Mouse (Mus musculus): ENCODE measurements around the gene Trex2. TPM values are rescaled to one million over a fixed set of nuclear protein-coding genes. Genes with fewer than 3 reads are reported as not detected.

The Trex2 gene
- total RNA-seq (2014; fragmentation: Nextera tagmentation) (not detected in 2 replicates), total RNA-seq (2017) (not detected in 2 replicates), polyA plus RNA-seq (2012) (not detected in 2 replicates)

DNA sequence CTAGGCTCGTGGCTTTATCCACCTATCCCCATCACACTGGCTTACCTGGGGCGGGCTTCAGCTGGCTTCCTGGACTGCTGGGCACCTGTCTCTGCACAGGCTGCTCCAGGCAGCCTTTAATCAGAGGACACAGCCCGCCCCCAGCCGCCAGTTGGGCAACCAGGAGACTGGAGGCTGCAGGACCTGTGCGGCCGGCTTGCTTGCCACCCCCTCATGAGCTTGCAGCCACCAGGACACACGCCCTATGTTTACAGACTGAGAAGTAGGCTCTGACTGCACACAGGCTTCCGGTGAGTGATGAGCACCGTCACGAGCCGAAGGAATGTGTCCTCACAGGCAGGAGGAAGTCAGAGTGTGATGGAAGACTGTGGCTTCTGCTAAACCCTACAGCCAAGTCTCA is at the start of gene Trex2:
Gene Trex2 (minus strand): TSS at position 93 of the 400 bp plus-strand sequence.
- no peaks in the 10 kb centered on the region for H3K9me3 ChIP-seq (replicated peaks)
- H3K4me3 ChIP-seq (ENCODE audit: low read depth, low read length), result no peak within 1 kb of the TSS
- ATAC-seq (ENCODE audit: extremely low read depth, insufficient number of reproducible peaks, low FRiP score, poor library complexity, severe bottlenecking) (no peak), DNase-seq (ENCODE audit: low spot score) (no peak)
- no peaks in the 10 kb centered on the region; the same call in 1 of the 2 replicates for H3K27me3 ChIP-seq (ENCODE audit: insufficient read depth, low read length)
- no peaks in the 10 kb centered on the region for H3K4me1 ChIP-seq (ENCODE audit: insufficient read depth, low read depth, low read length)
- peaks cover 35% of the 10 kb centered on the region for H3K36me3 ChIP-seq (replicated peaks)
- TF ChIP-seq GATA2 (IDR thresholded peaks at IDR 0.05; ENCODE audit: borderline replicate concordance, low read depth, low read length) (no peak), POLR2AphosphoS5 (IDR thresholded peaks at IDR 0.05; ENCODE audit: insufficient replicate concordance, low read depth, low read length) (no peak), CTCF (IDR thresholded peaks at IDR 0.05; ENCODE audit: low read depth, low read length) (no peak)

DNA sequence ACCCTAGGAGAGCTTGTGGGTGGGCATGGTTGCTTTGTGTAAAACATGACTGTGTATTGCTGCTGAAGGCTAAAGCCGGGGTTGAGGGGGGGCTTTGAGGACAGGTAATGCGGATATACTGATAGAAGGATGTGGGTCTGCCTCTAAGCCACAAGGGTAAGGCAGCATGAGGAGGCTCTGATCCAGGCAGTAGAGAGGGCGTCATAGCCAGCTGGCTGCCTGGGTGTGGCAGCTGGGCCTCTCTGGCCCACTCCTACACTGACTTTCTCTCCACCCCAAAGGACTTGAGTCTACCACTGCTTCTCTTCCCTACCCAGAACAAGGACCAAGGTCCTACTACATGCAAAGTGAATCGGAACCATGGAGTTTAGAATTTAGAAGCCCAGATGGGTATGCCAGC is 49.7 kb upstream of the Trex2 start:
- ATAC-seq (ENCODE audit: extremely low read depth, insufficient number of reproducible peaks, low FRiP score, poor library complexity, severe bottlenecking) (no peak), DNase-seq (ENCODE audit: low spot score) (no peak)
- H3K4me1 ChIP-seq (ENCODE audit: insufficient read depth, low read depth, low read length), result no peaks in the 10 kb centered on the region
- H3K36me3 ChIP-seq (replicated peaks), result no peaks in the 10 kb centered on the region
- no peak overlapping the region for H3K4me3 ChIP-seq (ENCODE audit: low read depth, low read length)
- H3K27me3 ChIP-seq (ENCODE audit: insufficient read depth, low read length), result 0 out of 2 replicates have a peak, but pooled peaks cover 6% of the 10 kb centered on the region
- TF ChIP-seq GATA2 (IDR thresholded peaks at IDR 0.05; ENCODE audit: borderline replicate concordance, low read depth, low read length) (no peak), GATA1 (IDR thresholded peaks at IDR 0.05; ENCODE audit: borderline replicate concordance, low read length) (no peak), TAL1 (conservative IDR thresholded peaks at IDR 0.05; ENCODE audit: low read depth, low read length) (no peak), POLR2AphosphoS5 (IDR thresholded peaks at IDR 0.05; ENCODE audit: insufficient replicate concordance, low read depth, low read length) (no peak), CTCF (IDR thresholded peaks at IDR 0.05; ENCODE audit: low read depth, low read length) (no peak)
- H3K9me3 ChIP-seq (replicated peaks), result no peaks in the 10 kb centered on the region

DNA sequence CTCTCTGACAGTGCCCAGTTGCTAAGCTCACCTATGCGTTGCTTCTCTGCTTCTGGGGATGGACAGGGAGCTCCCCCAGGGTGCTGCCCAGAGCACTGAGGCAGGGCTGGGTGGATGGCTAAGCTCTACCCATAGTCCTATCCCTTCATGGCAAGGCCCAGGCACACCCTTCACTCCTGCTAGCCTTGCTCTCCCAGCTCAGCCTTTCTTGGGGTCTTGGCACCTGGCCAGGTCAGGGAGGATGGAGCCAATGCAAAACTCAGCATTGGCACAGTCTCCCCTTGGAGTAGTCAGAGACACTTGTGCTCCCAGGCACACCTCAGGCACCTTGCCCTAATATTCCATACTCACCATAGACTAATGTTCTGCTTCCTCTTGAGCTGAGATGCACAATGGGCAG is 48.9 kb upstream of the Trex2 start:
- no peaks in the 10 kb centered on the region for H3K4me1 ChIP-seq (ENCODE audit: insufficient read depth, low read depth, low read length)
- no peak overlapping the region for H3K4me3 ChIP-seq (ENCODE audit: low read depth, low read length)
- no peak for ATAC-seq (ENCODE audit: extremely low read depth, insufficient number of reproducible peaks, low FRiP score, poor library complexity, severe bottlenecking)
- no peak for TF ChIP-seq CTCF (IDR thresholded peaks at IDR 0.05; ENCODE audit: low read depth, low read length)
- no peak for TF ChIP-seq POLR2AphosphoS5 (IDR thresholded peaks at IDR 0.05; ENCODE audit: insufficient replicate concordance, low read depth, low read length)
- no peak for TF ChIP-seq TAL1 (conservative IDR thresholded peaks at IDR 0.05; ENCODE audit: low read depth, low read length)
- no peak for TF ChIP-seq GATA2 (IDR thresholded peaks at IDR 0.05; ENCODE audit: borderline replicate concordance, low read depth, low read length)
- no peak for TF ChIP-seq GATA1 (IDR thresholded peaks at IDR 0.05; ENCODE audit: borderline replicate concordance, low read length)
- H3K27me3 ChIP-seq (ENCODE audit: insufficient read depth, low read length), result 0 out of 2 replicates have a peak, but pooled peaks cover 6% of the 10 kb centered on the region
- H3K9me3 ChIP-seq (replicated peaks), result no peaks in the 10 kb centered on the region
- no peaks in the 10 kb centered on the region for H3K36me3 ChIP-seq (replicated peaks)
- no peak for DNase-seq (ENCODE audit: low spot score)

DNA sequence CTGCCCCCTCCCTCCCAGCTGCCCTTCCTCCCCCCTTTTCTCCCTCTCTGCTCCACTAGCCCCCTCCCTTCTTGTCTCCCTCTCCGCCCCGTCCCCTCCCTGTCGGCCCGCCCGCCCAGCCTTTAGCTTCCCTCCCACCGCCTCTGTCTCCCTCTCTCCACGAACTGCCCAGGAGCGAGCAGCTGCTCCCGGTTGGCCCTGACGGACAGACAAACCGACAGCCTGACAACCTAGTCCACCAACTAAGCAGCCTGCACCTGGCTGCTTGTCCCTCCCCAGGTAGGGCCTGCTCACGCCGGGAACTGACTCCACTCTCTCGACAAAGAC is 48.3 kb upstream of the Trex2 start, which contains the start of gene Bgn:
Gene Bgn (plus strand): TSS at position 119 of the 327 bp plus-strand sequence.
- ATAC-seq (ENCODE audit: extremely low read depth, insufficient number of reproducible peaks, low FRiP score, poor library complexity, severe bottlenecking), result no peak
- H3K4me3 ChIP-seq (ENCODE audit: low read depth, low read length), result no peak within 1 kb of the TSS
- no peak for TF ChIP-seq GATA1 (IDR thresholded peaks at IDR 0.05; ENCODE audit: borderline replicate concordance, low read length)
- no peak for TF ChIP-seq POLR2AphosphoS5 (IDR thresholded peaks at IDR 0.05; ENCODE audit: insufficient replicate concordance, low read depth, low read length)

DNA sequence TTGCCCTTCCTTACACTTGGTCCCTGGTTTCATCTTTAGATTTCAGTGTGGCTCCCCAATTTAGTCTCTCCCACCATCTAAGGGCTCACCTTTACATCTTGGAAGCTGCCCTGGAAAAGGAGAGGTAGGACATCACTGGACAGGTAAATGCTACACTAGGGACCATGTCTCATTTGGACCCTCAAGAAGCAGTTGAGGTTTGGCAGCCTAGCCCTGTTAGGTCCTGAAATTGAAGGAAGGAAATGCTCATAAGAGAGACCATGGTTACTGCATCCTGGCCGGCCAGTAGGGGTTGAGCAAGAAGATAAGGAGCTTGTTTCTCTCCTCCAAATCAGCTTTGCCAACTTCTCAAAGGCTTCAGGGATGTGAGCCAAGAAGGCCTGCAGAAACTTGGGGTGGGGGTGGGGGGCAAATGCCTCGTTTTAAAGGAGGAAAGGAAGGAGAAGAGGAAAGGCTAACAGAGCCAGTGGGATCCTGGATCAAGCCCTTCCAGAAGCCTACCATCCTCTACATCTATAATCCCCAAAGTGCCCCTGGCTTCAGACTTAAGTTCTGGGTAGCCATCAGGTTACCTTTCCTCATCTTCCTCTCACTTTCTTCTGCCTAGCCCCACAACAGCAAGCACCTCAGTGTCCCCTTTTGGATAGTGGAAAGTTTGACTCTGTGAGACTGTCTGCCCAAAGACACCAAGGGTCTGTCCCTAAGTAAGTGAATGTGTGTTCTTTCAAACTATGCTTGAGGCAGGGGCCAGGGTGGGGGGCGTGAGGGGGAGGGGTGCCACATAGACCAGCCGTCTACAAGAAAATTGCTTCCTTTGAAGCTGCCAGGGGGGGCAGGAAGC is 47.7 kb upstream of the Trex2 start:
- Histone ChIP-seq H3K9me3 (replicated peaks) (no peaks in the 10 kb centered on the region), H3K4me3 (ENCODE audit: low read depth, low read length) (no peak overlapping the region), H3K27me3 (ENCODE audit: insufficient read depth, low read length) (0 out of 2 replicates have a peak, but pooled peaks cover 6% of the 10 kb centered on the region), H3K36me3 (replicated peaks) (no peaks in the 10 kb centered on the region), H3K4me1 (ENCODE audit: insufficient read depth, low read depth, low read length) (no peaks in the 10 kb centered on the region)
- ATAC-seq (ENCODE audit: extremely low read depth, insufficient number of reproducible peaks, low FRiP score, poor library complexity, severe bottlenecking) (no peak), DNase-seq (ENCODE audit: low spot score) (no peak)
- TF ChIP-seq GATA2 (IDR thresholded peaks at IDR 0.05; ENCODE audit: borderline replicate concordance, low read depth, low read length) (no peak), TAL1 (conservative IDR thresholded peaks at IDR 0.05; ENCODE audit: low read depth, low read length) (no peak), GATA1 (IDR thresholded peaks at IDR 0.05; ENCODE audit: borderline replicate concordance, low read length) (no peak), POLR2AphosphoS5 (IDR thresholded peaks at IDR 0.05; ENCODE audit: insufficient replicate concordance, low read depth, low read length) (no peak), CTCF (IDR thresholded peaks at IDR 0.05; ENCODE audit: low read depth, low read length) (no peak)

More for the DNA sequence above, 48.3 kb upstream of the Trex2 start, which contains the start of gene Bgn:
- Histone ChIP-seq H3K9me3 (replicated peaks) (no peaks in the 10 kb centered on the region), H3K27me3 (ENCODE audit: insufficient read depth, low read length) (0 out of 2 replicates have a peak, but pooled peaks cover 6% of the 10 kb centered on the region), H3K4me1 (ENCODE audit: insufficient read depth, low read depth, low read length) (no peaks in the 10 kb centered on the region), H3K36me3 (replicated peaks) (no peaks in the 10 kb centered on the region)
- no peak for DNase-seq (ENCODE audit: low spot score)

DNA sequence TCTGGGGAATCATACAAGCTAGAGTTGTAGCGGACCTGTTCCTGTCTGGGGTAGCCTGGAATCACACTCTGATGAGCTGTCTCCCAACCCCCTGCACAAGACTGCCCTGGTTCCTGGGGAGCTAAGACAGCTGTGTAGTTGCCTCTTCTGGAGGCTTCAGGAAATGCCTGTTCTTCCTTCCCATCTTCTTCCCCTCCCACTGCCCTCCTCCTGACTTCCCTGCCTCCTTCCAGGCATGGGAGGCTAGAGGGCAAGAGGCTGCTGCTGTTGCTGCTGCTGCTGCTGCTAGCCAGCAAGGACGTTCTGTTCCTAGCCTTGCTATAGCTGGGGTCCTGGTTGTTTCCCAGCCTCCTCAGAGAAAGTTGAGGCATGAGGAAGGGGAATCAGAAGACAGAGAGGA is 45.2 kb upstream of the Trex2 start:
- Histone ChIP-seq H3K27me3 (ENCODE audit: insufficient read depth, low read length) (0 out of 2 replicates have a peak, but pooled peaks cover 11% of the 10 kb centered on the region), H3K4me1 (ENCODE audit: insufficient read depth, low read depth, low read length) (no peaks in the 10 kb centered on the region), H3K9me3 (replicated peaks) (no peaks in the 10 kb centered on the region), H3K36me3 (replicated peaks) (no peaks in the 10 kb centered on the region), H3K4me3 (ENCODE audit: low read depth, low read length) (no peak overlapping the region)
- ATAC-seq (ENCODE audit: extremely low read depth, insufficient number of reproducible peaks, low FRiP score, poor library complexity, severe bottlenecking) (no peak), DNase-seq (ENCODE audit: low spot score) (no peak)
- TF ChIP-seq GATA2 (IDR thresholded peaks at IDR 0.05; ENCODE audit: borderline replicate concordance, low read depth, low read length) (no peak), TAL1 (conservative IDR thresholded peaks at IDR 0.05; ENCODE audit: low read depth, low read length) (no peak), GATA1 (IDR thresholded peaks at IDR 0.05; ENCODE audit: borderline replicate concordance, low read length) (no peak), CTCF (IDR thresholded peaks at IDR 0.05; ENCODE audit: low read depth, low read length) (no peak), POLR2AphosphoS5 (IDR thresholded peaks at IDR 0.05; ENCODE audit: insufficient replicate concordance, low read depth, low read length) (no peak)

Data from G1E (cell line).